Mouse (Mus musculus) heart, adult 18-20 months (tissue): ENCODE data around the gene Dusp9. TPM values are rescaled to one million over a fixed set of nuclear protein-coding genes. Genes with fewer than 3 reads are reported as not detected.

Experiments
- DNase-seq, 2 experiments: peaks; one replicate each; pipeline ENCODE4 v3.0.0; 2021 to 2022; ENCODE audit warnings: mixed read lengths in 1 of 2
- total RNA-seq, 2 experiments: library from RNA; stranded (reverse); gene quantifications; 2 replicates each; pipeline ENCODE4 v1.2.3; 2021

Dusp9 gene
- total RNA-seq, 2 experiments from 2014 or later, result not detected

DNA sequence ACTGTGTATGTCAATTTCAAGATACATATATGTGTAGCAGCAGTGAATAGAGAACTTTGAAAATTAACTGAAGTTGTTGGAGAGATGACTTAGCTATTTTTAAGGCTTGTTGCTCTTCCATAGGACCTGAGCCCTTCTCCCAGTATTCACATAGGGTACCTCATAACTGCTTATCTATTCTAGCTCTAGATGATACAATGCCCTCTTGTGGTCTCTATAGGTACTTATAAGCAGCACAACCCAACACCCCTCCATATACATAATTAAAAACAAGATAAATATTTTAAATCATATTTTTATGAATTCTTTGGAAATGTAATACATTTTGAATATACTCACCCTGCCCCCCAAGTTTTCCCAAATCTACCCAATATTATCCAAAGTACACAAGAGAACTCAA is 23.9 kb downstream of the Dusp9 start:
- DNase-seq, result no peak

DNA sequence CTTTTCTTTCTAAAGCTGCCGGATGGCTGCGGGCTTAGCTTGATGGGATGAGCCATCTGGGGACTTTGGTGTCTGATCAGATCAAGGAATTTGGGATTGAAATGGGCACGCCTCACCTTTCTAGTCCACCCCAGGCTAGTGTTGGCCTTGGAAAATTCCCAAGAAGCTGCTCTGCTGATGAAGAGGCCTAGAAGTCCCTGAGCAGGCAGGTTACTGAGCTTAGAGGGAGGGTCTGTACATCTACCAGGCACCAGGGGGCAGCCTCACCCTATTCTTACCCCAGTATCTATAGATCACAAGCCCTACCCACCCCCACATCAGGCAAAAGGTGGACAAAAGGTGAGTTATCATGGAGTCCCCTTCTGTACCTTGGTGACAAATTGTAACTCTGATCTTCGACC is 32.8 kb downstream of the Dusp9 start:
- peak; percentile 42 to 62 for DNase-seq

DNA sequence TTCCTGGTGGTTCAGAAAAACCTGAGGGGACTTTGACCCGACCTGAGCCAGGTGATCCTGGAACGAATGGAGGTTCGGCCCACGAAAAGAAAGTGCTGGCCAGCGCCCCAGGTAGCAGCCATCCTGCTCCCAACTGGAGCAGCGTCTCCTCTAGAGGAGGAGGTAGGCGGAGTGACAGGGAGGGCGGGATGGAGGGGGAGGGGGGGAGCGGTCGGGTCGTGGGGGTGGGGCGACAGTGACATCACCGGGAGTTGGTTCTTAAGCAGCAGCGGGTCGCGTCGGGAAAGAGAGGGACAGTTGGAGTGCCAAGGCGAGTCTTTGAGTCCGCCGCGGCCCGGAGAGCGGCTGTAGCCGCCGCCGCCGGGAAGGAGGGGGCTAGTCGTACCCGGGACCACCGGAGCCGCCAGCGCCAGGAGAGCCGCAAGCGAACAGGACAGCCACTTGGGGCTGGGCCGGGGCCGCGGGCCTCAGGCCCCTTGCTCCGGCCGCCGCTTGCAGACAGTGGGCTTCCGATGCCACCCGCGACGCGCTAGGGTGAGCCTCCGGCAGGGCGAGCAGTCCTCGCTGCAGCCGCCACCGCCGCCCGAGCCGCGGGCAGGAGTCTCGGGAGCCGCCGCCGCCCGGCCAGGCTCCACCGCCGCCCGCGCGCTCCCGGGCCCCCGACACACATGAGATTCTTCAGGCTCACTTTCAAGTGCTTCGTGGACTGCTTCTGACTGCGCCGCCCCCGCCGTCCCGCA is 33.8 kb downstream of the Dusp9 start, which contains the start of gene Slc6a8:
Gene Slc6a8, plus strand, starts transcription at position 272 of the 740 bp plus-strand sequence.
- peak; percentile 78 to 84 for DNase-seq

DNA sequence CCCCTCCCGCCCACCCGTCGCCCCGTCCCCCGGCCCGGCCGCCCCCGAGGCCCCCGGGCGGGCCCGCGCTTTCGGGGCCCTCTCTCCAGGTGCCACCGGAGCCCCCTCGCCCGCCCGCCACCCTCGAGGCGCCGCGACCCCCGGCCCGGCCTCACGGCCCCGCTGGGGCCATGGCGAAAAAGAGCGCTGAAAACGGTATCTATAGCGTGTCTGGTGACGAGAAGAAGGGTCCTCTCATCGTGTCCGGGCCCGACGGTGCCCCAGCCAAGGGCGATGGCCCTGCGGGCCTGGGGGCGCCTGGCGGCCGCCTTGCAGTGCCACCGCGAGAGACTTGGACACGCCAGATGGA is 34.4 kb downstream of the Dusp9 start:
- DNase-seq, result no peak

DNA sequence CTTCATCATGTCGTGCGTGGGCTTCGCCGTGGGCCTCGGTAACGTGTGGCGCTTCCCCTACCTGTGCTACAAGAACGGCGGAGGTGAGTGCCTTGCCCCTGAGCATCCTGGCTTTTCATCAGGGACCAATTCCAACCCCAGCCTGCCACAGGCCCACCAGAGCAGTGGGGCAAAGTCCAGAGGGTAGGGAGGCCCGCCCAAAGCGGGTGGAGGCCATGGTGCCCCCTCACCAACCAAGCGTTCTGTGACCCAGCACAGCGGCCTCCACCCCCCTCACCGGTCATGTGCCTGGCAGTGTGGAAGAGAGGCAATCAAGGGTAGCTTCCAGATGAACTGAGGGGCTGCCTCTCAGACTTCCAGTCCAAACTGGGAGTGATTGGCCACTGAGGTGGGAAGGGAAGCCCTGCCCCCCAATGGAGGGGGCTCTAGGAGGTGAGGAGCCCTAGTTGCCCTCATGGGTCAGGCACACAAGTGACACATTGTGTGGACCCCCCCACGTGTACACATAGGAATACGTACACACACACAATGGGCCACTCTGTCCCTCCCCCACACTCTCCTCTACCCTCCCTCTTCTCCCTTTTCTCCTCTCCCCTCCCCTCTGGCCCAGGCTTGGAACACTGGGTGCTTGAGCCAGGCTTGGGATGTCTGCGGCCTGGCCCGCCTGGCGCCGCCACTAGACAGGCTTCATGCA is 34.9 kb downstream of the Dusp9 start:
- peak; percentile 44 to 45 for DNase-seq

DNA sequence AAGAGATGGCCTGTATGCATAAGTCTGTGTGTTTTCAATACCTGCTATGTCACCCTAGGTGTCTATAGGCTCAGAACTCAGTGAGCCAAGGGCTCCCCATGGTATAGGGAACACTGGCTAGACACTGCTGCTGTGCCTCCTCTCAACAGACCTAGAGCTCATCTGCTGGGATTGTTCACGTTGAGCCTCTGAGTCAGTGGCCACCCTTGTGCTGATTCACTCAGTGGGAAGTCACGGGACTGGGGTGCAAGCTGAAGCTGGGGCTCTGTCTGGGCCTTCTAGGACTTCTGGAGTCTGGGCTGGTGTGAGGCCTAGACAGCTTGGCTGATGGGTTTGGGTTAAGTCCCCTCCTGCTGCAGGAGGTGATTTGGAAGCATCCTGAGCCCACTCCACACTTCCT is 36.0 kb downstream of the Dusp9 start:
- no peak for DNase-seq

DNA sequence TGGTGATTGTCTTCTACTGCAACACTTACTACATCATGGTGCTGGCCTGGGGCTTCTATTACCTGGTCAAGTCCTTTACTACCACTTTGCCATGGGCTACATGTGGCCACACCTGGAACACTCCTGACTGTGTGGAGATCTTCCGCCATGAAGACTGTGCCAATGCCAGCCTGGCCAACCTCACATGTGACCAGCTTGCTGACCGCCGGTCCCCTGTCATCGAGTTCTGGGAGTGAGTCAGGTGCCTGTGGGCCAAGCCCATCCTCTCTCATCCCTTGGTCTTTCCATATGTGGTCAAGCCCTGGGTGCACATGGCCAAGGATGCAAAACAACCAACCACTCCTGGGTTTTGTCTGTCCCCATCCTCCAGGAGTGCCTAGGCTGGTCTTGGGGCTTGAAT is 37.4 kb downstream of the Dusp9 start:
- DNase-seq, result no peak

DNA sequence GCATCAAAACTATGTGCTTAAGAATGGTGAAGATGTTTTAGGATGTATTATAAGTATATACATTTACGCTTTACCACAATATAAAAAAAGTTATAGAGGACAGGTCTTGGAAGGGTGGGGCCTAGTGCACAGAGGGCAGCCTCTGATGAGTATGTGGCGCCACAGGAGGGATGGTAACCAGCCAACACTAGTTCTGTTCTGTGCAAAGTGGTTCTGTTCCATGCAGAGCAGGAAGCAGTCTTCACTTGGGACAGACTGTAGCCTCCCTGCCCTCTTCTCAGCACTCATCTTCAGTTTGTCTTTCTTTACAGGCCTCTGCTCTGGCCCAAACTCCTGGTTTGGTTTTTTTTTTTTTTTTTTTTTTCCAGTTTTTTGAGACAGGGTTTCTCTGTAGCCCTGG is 44.9 kb downstream of the Dusp9 start:
- no peak for DNase-seq

DNA sequence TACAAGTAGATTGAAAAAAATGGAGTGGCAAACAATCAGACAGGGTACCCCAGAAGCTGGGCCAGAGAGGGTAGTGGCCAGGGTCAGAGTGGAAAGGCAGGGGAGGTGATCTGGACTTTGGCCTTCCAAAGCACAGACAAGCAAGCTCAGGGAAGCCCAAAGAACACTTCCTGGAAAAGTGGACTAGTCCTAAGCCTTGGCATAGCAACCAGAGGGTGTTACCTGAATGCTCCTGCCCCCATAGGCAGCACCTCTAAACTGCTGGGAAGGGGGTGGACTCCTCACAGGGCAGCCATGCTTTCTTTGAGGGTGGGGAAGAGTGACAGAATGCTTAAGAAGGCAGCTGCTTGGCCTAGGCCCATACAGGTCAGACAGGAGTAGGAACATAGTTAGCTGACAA is 45.8 kb downstream of the Dusp9 start:
- DNase-seq, result no peak

DNA sequence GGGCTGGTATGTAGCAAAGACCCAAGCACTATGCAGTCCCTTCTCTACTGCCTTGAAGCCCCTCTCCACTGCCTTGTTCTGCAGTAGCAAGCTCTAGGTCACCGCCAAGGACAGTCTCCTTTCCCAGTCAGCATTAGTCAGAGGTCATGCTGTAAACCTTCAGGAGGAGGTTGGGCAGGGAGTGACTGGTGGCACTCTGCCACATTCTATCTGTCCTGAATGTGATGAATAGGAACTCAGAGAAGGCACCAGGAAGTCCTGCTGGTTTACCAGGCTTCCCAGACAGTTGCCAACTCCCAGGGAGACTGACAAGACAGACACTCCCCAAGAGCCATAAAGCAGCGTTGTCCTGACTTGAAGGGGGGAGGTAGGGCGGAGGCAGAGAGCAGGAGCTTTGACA is 46.4 kb downstream of the Dusp9 start:
- DNase-seq, result peak; percentile 52 to 71

DNA sequence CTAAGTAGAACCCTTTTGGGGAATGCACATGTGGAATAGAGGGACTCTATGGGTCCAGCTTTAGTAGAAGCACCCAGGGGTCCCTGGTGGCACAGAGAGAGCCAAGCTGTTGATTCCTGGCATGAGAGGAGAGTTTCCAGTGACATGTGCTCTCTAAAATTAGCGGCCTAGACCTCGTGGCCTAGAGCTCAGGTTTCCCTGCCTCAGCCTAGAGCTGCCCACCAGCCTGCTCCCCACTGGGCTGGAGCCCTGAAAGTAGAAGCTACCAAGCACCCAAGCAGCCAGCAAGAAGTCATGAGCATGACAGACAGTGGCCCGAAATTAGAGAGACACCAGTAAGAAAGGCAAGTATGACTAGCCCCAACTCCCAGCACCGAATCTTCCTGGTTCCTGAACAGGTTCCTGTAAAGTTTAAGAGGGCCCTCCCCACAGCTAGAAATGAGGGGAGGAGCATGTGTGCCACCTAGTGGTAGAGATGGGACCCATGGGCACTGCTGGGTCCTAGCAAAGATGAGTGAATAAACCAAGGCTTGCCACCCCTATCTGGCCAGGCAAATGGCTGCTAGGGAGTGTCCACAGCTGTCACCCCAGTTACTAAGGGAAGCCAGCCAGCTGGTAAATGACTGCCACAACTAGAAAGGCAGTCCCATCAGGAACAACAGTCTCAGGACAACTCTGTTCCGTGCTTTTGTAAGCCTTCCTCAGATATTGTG is 51.9 kb downstream of the Dusp9 start:
- DNase-seq, result peak; percentile 59 to 67

Other genes starting within 250 kb of the Dusp9 start
- gene Gm18336, start 240.7 kb upstream of the Dusp9 start, total RNA-seq, result not detected
- not detected for gene Zfp92, start 228.3 kb upstream of the Dusp9 start, total RNA-seq
- not detected for gene Trex2, start 204.1 kb upstream of the Dusp9 start, total RNA-seq
- gene Haus7, start 180.4 kb upstream of the Dusp9 start, total RNA-seq, result 1 to 10 TPM; 6.2 to 9.1 TPM
- gene Bgn, start 155.8 kb upstream of the Dusp9 start, total RNA-seq, result 100 to 1,000 TPM; 174 to 186 TPM
- gene Atp2b3, start 136.3 kb upstream of the Dusp9 start, total RNA-seq, result under 1 TPM; 0.17 to 0.28 TPM
- 10 to 100 TPM in 1 of 2 experiments, 1 to 10 TPM in 1; 6.1 to 10.6 TPM for gene Pnck, start 20.7 kb downstream of the Dusp9 start, total RNA-seq
- 100 to 1,000 TPM; 156 to 169 TPM for gene Slc6a8, start 33.7 kb downstream of the Dusp9 start, total RNA-seq
- gene Bcap31, start 76.8 kb downstream of the Dusp9 start, total RNA-seq, result 10 to 100 TPM; 90.2 to 93.3 TPM
- gene Abcd1, start 77.2 kb downstream of the Dusp9 start, total RNA-seq, result 10 to 100 TPM; 29.2 to 29.6 TPM
- gene Plxnb3, start 117.7 kb downstream of the Dusp9 start, total RNA-seq, result 1 to 10 TPM; 1.7 to 2.0 TPM
- gene Srpk3, start 135.0 kb downstream of the Dusp9 start, total RNA-seq, result 10 to 100 TPM; 23.9 to 26.0 TPM
- 100 to 1,000 TPM; 642 to 677 TPM for gene Idh3g, start 147.5 kb downstream of the Dusp9 start, total RNA-seq
- gene Ssr4, start 147.6 kb downstream of the Dusp9 start, total RNA-seq, result 10 to 100 TPM; 79.3 to 80.7 TPM
- gene Pdzd4, start 185.6 kb downstream of the Dusp9 start, total RNA-seq, result 1 to 10 TPM; 1.3 to 1.6 TPM